Mouse (Mus musculus) c-Kit-positive CD71-negative TER-119-negative erythroid progenitor cells, embryonic 14.5 days (primary cell): ENCODE measurements around the gene Mex3a.

Experiments
- DNase-seq: peaks from one replicate; pipeline ENCODE4 v3.0.0-alpha.2; 2013; ENCODE audit warnings: low read depth

The Mex3a gene

DNA sequence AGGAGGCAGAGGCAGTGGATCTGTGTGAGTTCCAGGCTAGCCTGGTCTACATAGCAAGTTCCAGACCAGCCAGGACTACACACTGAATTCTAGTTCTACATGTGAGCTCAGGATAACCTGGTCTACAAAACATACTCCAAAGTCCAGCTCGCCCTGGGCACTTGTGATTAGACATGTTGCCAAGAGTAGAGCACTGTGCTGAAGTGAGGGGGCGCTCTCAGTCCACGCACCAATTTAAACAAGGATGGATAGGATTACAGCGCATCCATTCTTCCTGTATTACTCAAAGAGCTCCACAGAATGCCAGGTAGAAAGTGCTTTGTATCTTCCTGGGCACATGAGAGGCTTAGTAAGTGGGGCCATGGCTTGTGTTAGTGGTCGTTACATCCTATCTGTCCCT lies 12.3 kb downstream of the Mex3a start:
- DNase-seq = no peak

DNA sequence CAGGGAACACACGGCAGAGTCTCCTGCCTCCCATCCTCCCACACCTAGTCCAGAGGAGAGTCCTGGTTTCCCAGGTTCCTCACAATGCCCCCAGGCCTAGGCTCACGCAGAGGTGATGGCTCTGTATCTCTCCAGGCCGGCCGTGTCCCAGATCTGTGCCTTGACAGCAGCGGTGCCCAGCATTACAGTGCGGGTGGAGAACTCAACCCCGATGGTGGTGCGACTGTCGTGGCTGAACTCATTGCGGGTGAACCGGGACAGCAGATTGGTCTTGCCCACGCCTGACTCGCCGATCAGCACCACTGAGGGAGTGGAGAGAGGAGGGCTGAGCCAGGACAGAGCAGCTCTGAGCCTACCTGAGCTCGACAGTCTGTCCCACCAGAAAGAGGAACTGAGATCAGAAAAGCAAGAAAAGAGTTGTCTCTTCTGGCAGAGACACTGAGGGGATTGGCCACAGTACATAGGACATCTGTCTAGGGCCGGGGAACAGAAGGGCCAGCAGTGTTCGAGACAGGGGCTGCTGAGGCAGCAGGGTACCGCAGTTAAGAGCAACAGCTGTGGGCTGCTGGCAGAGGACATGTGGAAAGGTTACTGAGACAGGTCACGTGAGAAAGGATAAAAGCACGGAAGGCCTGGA lies 12.9 kb downstream of the Mex3a start:
- no peak for DNase-seq

DNA sequence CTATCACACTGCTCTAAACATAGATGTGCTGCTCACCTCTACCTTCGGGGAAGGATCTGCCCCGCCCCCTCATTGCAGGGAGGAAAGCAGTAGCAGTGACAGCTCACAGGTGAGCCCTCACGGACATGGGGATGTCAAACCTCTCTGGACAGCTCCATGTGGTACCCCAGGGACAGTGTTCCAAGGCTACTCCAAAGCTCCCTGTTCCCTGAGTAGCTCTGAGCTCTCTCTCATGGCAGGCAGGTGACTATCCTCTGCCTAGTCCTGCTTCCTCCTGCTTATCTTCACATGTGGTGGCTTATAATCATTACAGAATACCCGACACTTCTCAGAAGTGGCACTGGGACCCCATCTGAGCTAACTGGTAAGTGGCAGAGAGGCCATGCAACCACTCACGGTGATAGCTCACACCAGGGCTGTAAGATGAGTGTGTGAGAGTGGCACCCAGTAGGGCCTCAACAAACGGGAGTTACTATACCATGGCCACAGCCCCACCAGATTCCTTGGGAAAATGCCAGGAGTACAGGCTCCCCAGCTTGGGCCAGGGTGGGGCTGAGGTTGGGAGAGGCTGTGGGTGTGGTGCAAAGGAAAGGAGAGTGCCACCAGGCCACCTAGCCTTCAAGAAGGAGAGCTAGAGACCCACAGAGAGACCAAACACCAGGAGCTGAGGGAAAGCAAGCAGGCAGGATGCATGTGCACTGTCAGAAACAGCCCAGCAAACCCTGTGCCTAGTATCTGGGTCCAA lies 14.7 kb downstream of the Mex3a start:
- no peak for DNase-seq

DNA sequence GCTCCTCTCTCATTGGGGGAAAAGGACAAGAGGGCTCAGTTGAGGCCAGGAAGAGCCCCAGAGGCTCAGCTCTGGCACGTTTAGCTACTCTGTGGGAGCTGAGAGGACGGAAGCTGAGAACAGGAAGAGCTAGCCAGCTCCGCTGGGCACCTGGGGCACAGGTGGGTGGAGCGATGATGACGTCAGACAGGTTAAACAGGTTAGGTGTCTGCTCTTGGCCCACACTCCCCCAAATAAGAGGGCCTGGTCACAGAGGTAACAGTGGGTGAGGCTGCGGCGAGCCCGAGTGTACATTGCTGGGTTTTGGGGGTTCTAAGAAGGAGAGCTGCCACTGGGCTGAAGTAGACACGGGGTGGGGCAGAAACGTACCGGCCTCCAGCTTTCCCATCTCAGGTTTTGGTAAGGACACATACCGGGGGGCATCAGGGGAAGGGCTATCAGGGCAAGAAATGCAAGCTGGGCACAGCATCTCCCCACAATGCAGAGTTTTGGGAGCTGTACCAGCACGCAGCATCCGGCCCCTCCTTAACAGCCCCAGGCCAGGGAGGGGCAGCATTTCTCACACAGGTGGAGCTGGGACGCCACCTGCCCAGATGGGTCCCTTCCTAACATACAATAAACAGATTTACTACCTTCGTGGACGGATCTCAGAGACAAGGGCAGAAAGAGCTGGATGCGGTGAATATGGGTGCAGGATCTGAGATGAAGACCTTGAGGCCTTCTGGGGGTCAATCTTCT lies 16.2 kb downstream of the Mex3a start, which contains the start of gene Rab25:
Gene Rab25, minus strand, starts transcription at position 121 of the 738 bp plus-strand sequence.
- DNase-seq = no peak

GRCm38 (mm10) chr3:88551586-88551985 lies 19.4 kb downstream of the Mex3a start:
- no peak for DNase-seq

GRCm38 (mm10) chr3:88552082-88552645 lies 20.0 kb downstream of the Mex3a start:
- no peak for DNase-seq

DNA sequence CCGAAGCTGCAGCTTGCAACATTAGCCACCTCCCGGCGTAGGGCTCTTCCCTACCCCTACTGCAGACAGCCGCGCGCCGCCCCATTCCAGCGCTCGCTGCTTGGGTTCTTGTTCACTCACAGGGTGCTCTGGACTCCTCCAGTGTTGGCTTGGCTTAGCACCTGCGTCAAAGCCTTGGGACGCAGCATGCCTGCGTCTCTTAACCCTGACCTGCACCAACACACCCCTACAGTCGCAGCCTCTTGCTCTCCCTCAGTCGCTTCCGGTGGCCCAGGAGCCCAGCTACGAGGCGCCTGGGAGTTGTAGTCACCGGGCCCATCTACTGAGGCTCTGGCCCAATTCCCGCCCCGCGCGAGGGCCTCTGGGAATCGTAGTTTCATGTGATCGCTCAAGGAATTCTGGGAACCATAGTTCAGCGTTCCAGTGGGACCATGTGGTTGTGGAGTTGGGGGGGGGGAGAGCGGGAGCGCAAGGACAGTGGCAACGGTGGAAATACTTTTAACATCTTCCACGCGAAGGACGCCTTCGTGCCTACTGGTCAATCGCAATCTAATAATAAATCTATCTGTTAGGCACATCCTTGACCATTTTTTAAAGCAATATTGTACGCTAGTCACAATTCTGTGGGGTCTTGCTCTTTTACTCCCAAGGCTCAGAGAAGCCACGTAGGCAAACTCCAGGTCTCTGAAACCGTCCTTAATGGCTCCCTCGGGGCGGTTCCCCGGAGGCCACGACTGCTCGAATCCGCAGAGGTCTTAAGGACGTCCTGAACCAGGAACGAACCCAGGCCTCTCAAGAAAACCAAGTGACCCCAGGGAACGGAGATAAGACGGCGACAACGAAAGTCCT lies 20.7 kb downstream of the Mex3a start, which contains the start of gene Lamtor2:
Gene Lamtor2, minus strand, starts transcription at position 399 of the 849 bp plus-strand sequence.
- DNase-seq = peak; percentile 96

DNA sequence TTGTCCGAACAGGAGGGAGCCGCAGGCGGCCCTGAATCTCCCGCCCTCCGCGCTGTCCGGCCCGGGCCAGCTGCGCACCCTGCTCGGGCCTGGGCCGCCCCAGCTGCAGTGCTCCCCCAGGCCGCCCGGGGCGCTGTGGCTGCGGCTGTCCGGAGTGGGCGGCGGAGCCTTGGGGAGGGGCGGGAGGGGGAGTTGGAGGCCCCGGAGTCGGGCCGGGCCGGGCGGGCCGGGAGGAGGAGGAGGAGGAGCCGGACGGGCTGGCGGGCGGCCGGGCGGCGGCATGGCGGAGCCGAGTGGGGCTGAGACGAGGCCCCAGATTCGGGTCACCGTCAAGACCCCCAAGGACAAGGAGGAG lies 21.3 kb downstream of the Mex3a start, which contains the start of gene Ubqln4:
Gene Ubqln4, plus strand, starts transcription at position 234 of the 355 bp plus-strand sequence.
- DNase-seq = peak; percentile 79

- no peak for DNase-seq
Measured at GRCm38 (mm10) chr3:88553880-88554586, 21.8 kb downstream of the Mex3a start.

GRCm38 (mm10) chr3:88555069-88555605 lies 22.9 kb downstream of the Mex3a start:
- no peak for DNase-seq

- DNase-seq = no peak
Measured at GRCm38 (mm10) chr3:88555731-88556130, 23.5 kb downstream of the Mex3a start.

DNA sequence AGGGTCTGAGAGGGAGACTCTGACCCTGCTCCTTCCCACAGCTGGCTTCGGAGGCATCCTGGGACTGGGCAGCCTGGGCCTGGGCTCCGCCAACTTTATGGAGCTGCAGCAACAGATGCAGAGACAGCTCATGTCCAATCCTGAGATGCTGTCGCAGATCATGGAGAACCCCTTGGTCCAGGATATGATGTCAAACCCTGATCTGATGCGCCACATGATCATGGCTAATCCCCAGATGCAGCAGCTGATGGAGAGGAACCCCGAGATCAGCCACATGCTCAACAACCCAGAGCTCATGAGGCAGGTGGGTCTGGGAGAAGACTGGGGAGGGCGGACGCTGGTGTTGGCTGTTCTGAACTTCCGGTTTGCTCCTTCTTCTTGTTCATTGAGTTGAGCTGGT lies 24.4 kb downstream of the Mex3a start:
- DNase-seq = no peak

DNA sequence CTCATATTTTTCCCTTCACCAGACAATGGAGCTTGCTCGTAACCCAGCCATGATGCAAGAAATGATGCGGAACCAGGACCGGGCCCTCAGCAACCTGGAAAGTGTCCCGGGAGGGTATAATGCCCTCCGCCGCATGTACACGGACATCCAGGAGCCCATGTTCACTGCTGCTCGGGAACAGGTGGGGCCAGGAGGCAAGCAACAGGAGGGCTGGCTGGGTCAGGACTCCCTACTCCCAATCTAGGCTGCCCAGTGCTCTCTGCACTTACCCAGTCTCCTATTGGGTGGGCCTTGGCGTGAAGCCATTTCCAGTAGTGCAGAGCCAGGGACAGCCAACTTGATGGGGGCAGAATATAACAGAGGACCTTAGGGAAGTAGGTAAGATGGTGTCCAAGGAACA lies 27.4 kb downstream of the Mex3a start:
- no peak for DNase-seq

GRCm38 (mm10) chr3:88561989-88562388 lies 29.8 kb downstream of the Mex3a start:
- DNase-seq = no peak

- DNase-seq = no peak
Measured at GRCm38 (mm10) chr3:88563442-88563841, 31.2 kb downstream of the Mex3a start.

DNA sequence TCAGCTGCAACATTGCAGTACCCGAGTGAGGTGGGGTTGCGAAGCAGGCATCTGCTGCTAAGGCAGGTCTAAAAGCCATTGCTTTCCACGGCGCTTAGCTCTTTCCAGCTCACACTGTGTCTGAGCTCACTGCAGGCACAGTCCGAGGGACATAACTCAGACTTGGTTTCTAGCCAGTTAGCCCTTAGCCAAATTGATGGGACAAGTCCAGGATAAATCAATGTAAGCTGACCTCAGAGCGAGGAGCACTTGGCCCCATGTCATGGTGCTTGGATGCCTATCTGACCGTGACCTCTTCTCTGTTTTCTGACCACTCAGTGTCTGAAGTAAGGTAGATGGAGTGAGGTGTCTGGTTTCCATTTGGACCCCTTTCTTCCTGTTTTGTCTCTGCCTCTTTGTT lies 31.8 kb downstream of the Mex3a start:
- DNase-seq = no peak

DNA sequence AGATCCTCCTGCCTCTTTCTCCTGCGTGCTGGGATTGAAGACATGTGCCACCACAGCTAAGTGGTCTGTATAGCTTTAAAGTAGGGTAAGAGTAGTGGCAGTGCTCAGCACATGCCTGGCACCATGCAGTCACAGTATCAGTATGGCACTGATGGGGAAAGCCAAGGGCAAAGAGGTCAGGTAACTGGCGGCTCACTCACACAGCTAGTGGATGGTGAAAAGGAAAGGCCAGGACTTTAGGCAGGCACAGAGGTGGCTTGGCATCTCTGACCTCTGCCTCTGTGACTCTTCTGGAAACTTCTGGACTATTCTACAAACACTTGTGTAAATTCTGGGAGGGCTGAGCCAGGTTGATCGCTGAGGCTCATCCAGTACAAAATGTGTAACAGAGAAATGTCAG lies 33.9 kb downstream of the Mex3a start:
- no peak for DNase-seq

GRCm38 (mm10) chr3:88566536-88567061 lies 34.4 kb downstream of the Mex3a start:
- DNase-seq = no peak

GRCm38 (mm10) chr3:88567892-88568291 lies 35.7 kb downstream of the Mex3a start:
- DNase-seq = no peak

- DNase-seq = no peak
Measured at GRCm38 (mm10) chr3:88568615-88569014, 36.4 kb downstream of the Mex3a start.
